Mouse (Mus musculus) ES-Bruce4 (cell line): ENCODE measurements around the gene Slmap. TPM values are rescaled to one million over a fixed set of nuclear protein-coding genes. Genes with fewer than 3 reads are reported as not detected.
"Not testable (repeated sequence)": the region's sequence is repeated elsewhere in the genome, so short reads cannot be mapped to it uniquely, and the experiment has no call there.

ENCODE experiments used
- H3K27ac ChIP-seq: 2 replicates; pipeline ENCODE4 v1.5.1; 2012; ENCODE audit warnings: low read length, inconsistent platforms; ENCODE audit not compliant: insufficient read depth
- H3K27me3 ChIP-seq: 2 replicates; pipeline ENCODE4 v1.6.1; 2012; ENCODE audit warnings: mild to moderate bottlenecking, low read length, inconsistent platforms; ENCODE audit not compliant: control insufficient read depth, poor library complexity, insufficient read depth, severe bottlenecking
- H3K36me3 ChIP-seq: 2 replicates; pipeline ENCODE4 v1.6.1; 2012; ENCODE audit warnings: inconsistent platforms, mild to moderate bottlenecking, low read length, moderate library complexity; ENCODE audit not compliant: control insufficient read depth, poor library complexity, insufficient read depth, severe bottlenecking
- H3K4me1 ChIP-seq: one replicate; pipeline ENCODE4 v1.8.1; 2011; ENCODE audit warnings: low read length; ENCODE audit not compliant: control insufficient read depth, insufficient read depth
- H3K4me3 ChIP-seq: 2 replicates; pipeline ENCODE4 v1.5.1; 2011; ENCODE audit warnings: low read depth, mild to moderate bottlenecking, low read length
- H3K9ac ChIP-seq: 2 replicates; pipeline ENCODE4 v1.6.1; 2012; ENCODE audit warnings: low read depth, mild to moderate bottlenecking, inconsistent platforms; ENCODE audit not compliant: poor library complexity, severe bottlenecking
- H3K9me3 ChIP-seq: replicated peaks from 2 replicates; pipeline ENCODE4 v1.6.1; 2012; ENCODE audit warnings: mild to moderate bottlenecking, low read length, inconsistent platforms; ENCODE audit not compliant: control insufficient read depth, poor library complexity, insufficient read depth, severe bottlenecking
- CTCF ChIP-seq: IDR thresholded peaks from one replicate; pipeline ENCODE4 v1.8.1; 2011; ENCODE audit warnings: low read depth, low read length
- EP300 ChIP-seq: IDR thresholded peaks from 2 replicates; pipeline ENCODE4 v1.6.1; 2011; ENCODE audit warnings: low read depth, low read length; ENCODE audit not compliant: insufficient read depth
- POLR2A ChIP-seq: IDR thresholded peaks from one replicate; pipeline ENCODE4 v1.8.1; 2011; ENCODE audit warnings: low read length; ENCODE audit not compliant: insufficient read depth
- polyA plus RNA-seq: library from polyadenylated mRNA; stranded (reverse); fragments of >200 nt; gene quantifications from 2 replicates; pipeline ENCODE4 v1.2.4, GENCODE M21; 2011; ENCODE audit warnings: low read depth; ENCODE audit not compliant: missing spikeins, insufficient read depth, insufficient read length

Slmap gene
- polyA plus RNA-seq, 1 experiment: 145 TPM

GRCm38 (mm10) chr14:26525955-26526354 is 8.8 kb downstream of the Slmap start:
- no peak overlapping the region; the same call in 1 of the 2 replicates for H3K27ac ChIP-seq
- no peaks in the 10 kb centered on the region for H3K27me3 ChIP-seq
- TF ChIP-seq CTCF (no peak), EP300 (no peak), POLR2A (no peak)
- H3K9me3 ChIP-seq: no peaks in the 10 kb centered on the region
- H3K4me1 ChIP-seq: no peaks in the 10 kb centered on the region
- peaks cover 10% of the 10 kb centered on the region for H3K36me3 ChIP-seq
- H3K4me3 ChIP-seq: no peak overlapping the region
- H3K9ac ChIP-seq: no peak overlapping the region

- no peak for TF ChIP-seq CTCF
- no peak for TF ChIP-seq EP300
- TF ChIP-seq POLR2A: no peak
- H3K9me3 ChIP-seq: no peaks in the 10 kb centered on the region
- no peak overlapping the region for H3K4me3 ChIP-seq
- H3K36me3 ChIP-seq: peaks cover 3% of the 10 kb centered on the region
- H3K4me1 ChIP-seq: peaks cover 2% of the 10 kb centered on the region
- no peak overlapping the region for H3K27ac ChIP-seq
- no peaks in the 10 kb centered on the region for H3K27me3 ChIP-seq
- no peak overlapping the region for H3K9ac ChIP-seq
These were observed 11.6 kb downstream of the Slmap start for GRCm38 (mm10) chr14:26523082-26523481.

GRCm38 (mm10) chr14:26519831-26520230 is 14.9 kb downstream of the Slmap start:
- H3K27ac ChIP-seq: no peak overlapping the region
- no peaks in the 10 kb centered on the region; the same call in none of the 2 replicates for H3K36me3 ChIP-seq
- no peak overlapping the region for H3K9ac ChIP-seq
- H3K4me1 ChIP-seq: peaks cover 2% of the 10 kb centered on the region
- H3K4me3 ChIP-seq: no peak overlapping the region
- H3K9me3 ChIP-seq: no peaks in the 10 kb centered on the region
- TF ChIP-seq CTCF (no peak), EP300 (no peak), POLR2A (no peak)
- H3K27me3 ChIP-seq: no peaks in the 10 kb centered on the region

GRCm38 (mm10) chr14:26517843-26518242 is 16.9 kb downstream of the Slmap start:
- Histone ChIP-seq H3K27ac (no peak overlapping the region), H3K27me3 (no peaks in the 10 kb centered on the region), H3K9me3 (no peaks in the 10 kb centered on the region), H3K4me1 (peaks cover 2% of the 10 kb centered on the region), H3K9ac (no peak overlapping the region), H3K4me3 (no peak overlapping the region), H3K36me3 (no peaks in the 10 kb centered on the region; the same call in none of the 2 replicates)
- TF ChIP-seq EP300 (no peak), CTCF (no peak), POLR2A (no peak)

- not testable (repeated sequence) for H3K9me3 ChIP-seq, H3K4me3 ChIP-seq, H3K4me1 ChIP-seq, H3K27me3 ChIP-seq, H3K36me3 ChIP-seq, H3K27ac ChIP-seq, H3K9ac ChIP-seq
These were observed 18.5 kb downstream of the Slmap start for GRCm38 (mm10) chr14:26516232-26516631.

- Histone ChIP-seq H3K36me3 (no peaks in the 10 kb centered on the region), H3K27ac (no peak overlapping the region), H3K27me3 (no peaks in the 10 kb centered on the region), H3K9ac (no peak overlapping the region), H3K4me3 (no peak overlapping the region), H3K4me1 (peaks cover 2% of the 10 kb centered on the region), H3K9me3 (no peaks in the 10 kb centered on the region)
- TF ChIP-seq POLR2A (no peak), CTCF (no peak), EP300 (no peak)
These were observed 18.9 kb downstream of the Slmap start for GRCm38 (mm10) chr14:26515802-26516201.
